Mouse (Mus musculus) spleen, postnatal 36 days (tissue): ENCODE measurements at regions not wholly inside any gene's neighbourhood (a gene's known extent, or its start where the extent isn't known, plus 50 kb on each side); places are given as distances from the start of the nearest gene placed in this dataset.

ENCODE experiments used
- DNase-seq, 2 experiments: peaks; one replicate each; pipeline ENCODE4 v3.0.0; 2022; ENCODE audit warnings: low spot score in 2 of 2, mixed read lengths in 1 of 2

GRCm38 (mm10) chr1:90268131-90268691 is 64.4 kb downstream of the Ackr3 start:
- no peak for DNase-seq

- DNase-seq = no peak
These were observed 65.2 kb downstream of the Ackr3 start for GRCm38 (mm10) chr1:90268951-90269350.

GRCm38 (mm10) chr1:90269836-90270235 is 66.1 kb downstream of the Ackr3 start:
- no peak for DNase-seq

GRCm38 (mm10) chr1:90271326-90271725 is 67.5 kb downstream of the Ackr3 start:
- DNase-seq = no peak

- no peak for DNase-seq
These were observed 68.6 kb downstream of the Ackr3 start for GRCm38 (mm10) chr1:90272411-90272810.

- no peak for DNase-seq
These were observed 69.2 kb downstream of the Ackr3 start for GRCm38 (mm10) chr1:90272830-90273628.

GRCm38 (mm10) chr1:90273629-90273928 is 69.8 kb downstream of the Ackr3 start:
- DNase-seq = no peak

- DNase-seq = peak; percentile 12 to 46
These were observed 71.3 kb downstream of the Ackr3 start for GRCm38 (mm10) chr1:90274968-90275651.

- DNase-seq = no peak
These were observed 72.2 kb downstream of the Ackr3 start for GRCm38 (mm10) chr1:90275786-90276520.

- no peak for DNase-seq
These were observed 73.9 kb downstream of the Ackr3 start for GRCm38 (mm10) chr1:90277486-90278255.

- DNase-seq = no peak
These were observed 75.5 kb downstream of the Ackr3 start for GRCm38 (mm10) chr1:90279066-90279839.

GRCm38 (mm10) chr1:90280227-90280626 is 76.4 kb downstream of the Ackr3 start:
- DNase-seq = no peak

- DNase-seq = peak in 1 of 2 experiments; percentile 11
These were observed 77.5 kb downstream of the Ackr3 start for GRCm38 (mm10) chr1:90281255-90281654.

- no peak for DNase-seq
These were observed 78.2 kb downstream of the Ackr3 start for GRCm38 (mm10) chr1:90281956-90282355.

- DNase-seq = no peak
These were observed 78.6 kb downstream of the Ackr3 start for GRCm38 (mm10) chr1:90282367-90282766.

GRCm38 (mm10) chr1:90283176-90283775 is 79.5 kb downstream of the Ackr3 start:
- no peak for DNase-seq

GRCm38 (mm10) chr1:90283912-90284636 is 80.3 kb downstream of the Ackr3 start:
- DNase-seq = no peak

GRCm38 (mm10) chr1:90285318-90285717 is 81.5 kb downstream of the Ackr3 start:
- DNase-seq = no peak

GRCm38 (mm10) chr1:90287251-90287650 is 83.5 kb downstream of the Ackr3 start:
- no peak for DNase-seq
